Mouse (Mus musculus) C2C12 (cell line): Measurements from ENCODE around the gene Kirrel3. TPM values are rescaled to one million over a fixed set of nuclear protein-coding genes. Genes with fewer than 3 reads are reported as not detected.

Experiments used
- H3K27me3 ChIP-seq: one replicate; pipeline ENCODE4 v1.6.1; 2011; ENCODE audit not compliant: control insufficient read depth, insufficient read depth, insufficient read length
- H3K36me3 ChIP-seq: one replicate; pipeline ENCODE4 v1.6.1; 2011; ENCODE audit not compliant: control insufficient read depth, insufficient read depth
- H3K4me3 ChIP-seq: one replicate; pipeline ENCODE4 v1.5.1; 2011; ENCODE audit warnings: mild to moderate bottlenecking, control low read depth; ENCODE audit not compliant: poor library complexity, insufficient read depth, severe bottlenecking
- H3K79me2 ChIP-seq: one replicate; pipeline ENCODE4 v1.6.1; 2011; ENCODE audit not compliant: control insufficient read depth, insufficient read depth
- H3K79me3 ChIP-seq: one replicate; pipeline ENCODE4 v1.6.1; 2011; ENCODE audit warnings: low read depth, control low read depth
- H3ac ChIP-seq: one replicate; pipeline ENCODE3; 2011; ENCODE audit warnings: low read depth; ENCODE audit not compliant: control insufficient read depth, insufficient read length
- CEBPB ChIP-seq: IDR thresholded peaks from one replicate; pipeline ENCODE4 v1.6.1; 2011; ENCODE audit warnings: low read depth, mild to moderate bottlenecking, control low read depth, moderate library complexity
- CTCF ChIP-seq: IDR thresholded peaks from one replicate; pipeline ENCODE4 v1.5.1; 2011; ENCODE audit not compliant: control insufficient read depth, insufficient read depth, insufficient read length
- FOSL1 ChIP-seq: IDR thresholded peaks from one replicate; pipeline ENCODE4 v1.8.0; 2011; ENCODE audit warnings: mild to moderate bottlenecking, low read length; ENCODE audit not compliant: poor library complexity, insufficient read depth, severe bottlenecking
- MAX ChIP-seq: IDR thresholded peaks from one replicate; pipeline ENCODE4 v1.6.1; 2011; ENCODE audit warnings: mild to moderate bottlenecking, control low read depth
- MYOD1 ChIP-seq: IDR thresholded peaks from one replicate; pipeline ENCODE4 v1.6.1; 2011; ENCODE audit warnings: low read depth; ENCODE audit not compliant: control insufficient read depth, insufficient read length
- MYOG ChIP-seq: IDR thresholded peaks from one replicate; pipeline ENCODE4 v1.6.1; 2011; ENCODE audit not compliant: control insufficient read depth, insufficient read length; ENCODE audit errors: extremely low read depth
- USF1 ChIP-seq: IDR thresholded peaks from one replicate; pipeline ENCODE4 v1.6.1; 2011; ENCODE audit warnings: low read depth, mild to moderate bottlenecking, control low read depth, moderate library complexity
- polyA plus RNA-seq: library from polyadenylated mRNA; unstranded; fragments of >200 nt; fragmentation: generic; extraction: Trizol; gene quantifications from one replicate; pipeline ENCODE4 v1.2.1, GENCODE M21; 2012; ENCODE audit warnings: missing spikeins

Kirrel3 gene
- polyA plus RNA-seq, 1 experiment, result 5.2 TPM

- Histone ChIP-seq H3K4me3 (no peak overlapping the region), H3K27me3 (no peaks in the 10 kb centered on the region), H3ac (no peak overlapping the region), H3K79me2 (no peaks in the 10 kb centered on the region), H3K36me3 (no peaks in the 10 kb centered on the region), H3K79me3 (no peaks in the 10 kb centered on the region)
- no peak for TF ChIP-seq CTCF
- no peak for TF ChIP-seq CEBPB
- no peak for TF ChIP-seq MYOD1
- no peak for TF ChIP-seq MAX
- no peak for TF ChIP-seq MYOG
- TF ChIP-seq FOSL1, result no peak
- TF ChIP-seq USF1, result no peak
Measured at GRCm38 (mm10) chr9:34589799-34590198, 104.1 kb downstream of the Kirrel3 start.

DNA sequence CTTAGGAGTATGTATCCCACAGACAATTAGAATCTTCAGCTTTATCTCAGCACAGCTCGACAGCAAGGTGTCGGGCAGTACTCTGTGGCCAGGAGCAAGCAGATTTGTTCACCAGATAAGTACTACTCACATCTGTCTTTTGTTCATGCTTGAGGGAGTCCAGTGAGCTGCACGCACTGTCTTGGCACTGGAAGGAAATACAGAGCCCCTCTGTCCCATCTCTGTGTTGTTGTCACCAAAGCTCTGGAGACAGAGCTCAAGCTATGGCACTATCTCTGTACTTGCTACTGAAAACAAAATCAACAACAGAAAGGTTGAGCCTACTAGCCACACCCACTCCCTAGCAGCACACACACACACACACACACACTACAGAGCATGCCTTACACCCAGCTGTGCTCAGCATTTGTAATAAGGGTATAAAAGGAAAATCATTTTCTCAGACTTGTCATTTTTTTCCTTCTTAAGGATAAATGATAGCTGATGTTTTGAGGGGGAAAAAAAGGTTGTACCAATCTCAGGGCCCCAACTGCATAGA is 106.4 kb downstream of the Kirrel3 start:
- H3K79me2 ChIP-seq, result no peaks in the 10 kb centered on the region
- no peaks in the 10 kb centered on the region for H3K27me3 ChIP-seq
- no peak overlapping the region for H3ac ChIP-seq
- no peak overlapping the region for H3K4me3 ChIP-seq
- no peaks in the 10 kb centered on the region for H3K36me3 ChIP-seq
- no peak for TF ChIP-seq MAX
- TF ChIP-seq CTCF, result no peak
- no peak for TF ChIP-seq MYOD1
- no peak for TF ChIP-seq USF1
- no peak for TF ChIP-seq FOSL1
- no peak for TF ChIP-seq MYOG
- no peak for TF ChIP-seq CEBPB
- no peaks in the 10 kb centered on the region for H3K79me3 ChIP-seq

- Histone ChIP-seq H3K4me3 (no peak overlapping the region), H3K27me3 (no peaks in the 10 kb centered on the region), H3K79me3 (no peaks in the 10 kb centered on the region), H3K36me3 (no peaks in the 10 kb centered on the region), H3K79me2 (no peaks in the 10 kb centered on the region), H3ac (no peak overlapping the region)
- TF ChIP-seq CEBPB (no peak), MYOG (no peak), FOSL1 (no peak)
Measured at GRCm38 (mm10) chr9:34593889-34594288, 108.2 kb downstream of the Kirrel3 start.

- no peak for TF ChIP-seq CEBPB
- TF ChIP-seq MYOD1, result no peak
- TF ChIP-seq USF1, result no peak
- TF ChIP-seq MYOG, result no peak
- no peak for TF ChIP-seq CTCF
- no peak for TF ChIP-seq FOSL1
- TF ChIP-seq MAX, result no peak
- H3K79me3 ChIP-seq, result no peaks in the 10 kb centered on the region
- no peaks in the 10 kb centered on the region for H3K36me3 ChIP-seq
- H3K27me3 ChIP-seq, result no peaks in the 10 kb centered on the region
- H3K4me3 ChIP-seq, result no peak overlapping the region
- H3ac ChIP-seq, result no peak overlapping the region
- no peaks in the 10 kb centered on the region for H3K79me2 ChIP-seq
Measured at GRCm38 (mm10) chr9:34600326-34600725, 114.6 kb downstream of the Kirrel3 start.

DNA sequence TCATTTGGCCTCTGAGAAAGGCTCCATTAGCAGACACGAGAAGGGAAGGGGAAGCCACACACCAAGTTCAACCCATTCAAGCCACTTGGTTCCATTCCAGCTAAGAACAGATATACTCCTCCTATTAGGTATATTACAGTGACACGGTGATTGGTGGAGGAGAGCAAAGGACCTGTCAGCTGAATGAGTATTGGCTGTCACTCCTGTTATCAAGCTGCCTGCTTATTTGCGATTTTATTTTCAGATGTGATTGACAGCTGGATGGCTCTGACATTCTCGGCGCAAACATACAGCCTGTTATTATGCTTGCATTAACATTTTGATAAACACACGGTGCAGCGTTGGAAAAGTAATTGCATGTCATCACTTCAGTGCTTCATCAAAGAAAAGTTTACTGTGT is 118.1 kb downstream of the Kirrel3 start:
- no peak for TF ChIP-seq MYOD1
- no peak for TF ChIP-seq MYOG
- no peaks in the 10 kb centered on the region for H3K36me3 ChIP-seq

DNA sequence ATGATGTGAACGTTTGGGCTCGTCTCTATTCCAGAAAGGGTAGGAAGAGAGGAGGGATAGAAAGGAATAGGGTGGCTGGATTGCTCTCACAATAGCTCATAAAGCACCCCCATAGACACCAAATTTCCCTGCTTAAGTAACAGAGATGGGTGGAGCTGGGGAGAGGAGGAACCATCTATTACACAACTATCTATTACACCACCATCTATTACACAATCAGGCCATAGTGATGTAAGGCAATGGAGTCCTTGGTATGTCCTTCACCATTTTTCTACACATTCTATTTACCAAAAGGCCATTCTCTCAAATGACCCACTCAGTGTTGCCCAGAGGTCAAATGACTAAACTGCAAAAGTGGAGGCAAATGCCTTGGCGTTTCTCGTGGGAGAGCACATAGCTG is 119.2 kb downstream of the Kirrel3 start:
- Histone ChIP-seq H3K4me3 (no peak overlapping the region), H3K79me3 (no peaks in the 10 kb centered on the region), H3K36me3 (no peaks in the 10 kb centered on the region), H3K79me2 (no peaks in the 10 kb centered on the region), H3ac (no peak overlapping the region), H3K27me3 (no peaks in the 10 kb centered on the region)
- no peak for TF ChIP-seq FOSL1
- no peak for TF ChIP-seq MAX
- TF ChIP-seq CEBPB, result peak; percentile 42
- TF ChIP-seq MYOD1, result no peak

More for the DNA sequence above, 118.1 kb downstream of the Kirrel3 start:
- Histone ChIP-seq H3K4me3 (no peak overlapping the region), H3K79me3 (no peaks in the 10 kb centered on the region), H3K27me3 (no peaks in the 10 kb centered on the region), H3ac (no peak overlapping the region), H3K79me2 (no peaks in the 10 kb centered on the region)
